Mouse (Mus musculus) forebrain, embryonic 16.5 days (tissue): ENCODE data around the gene Clec4g. TPM values are rescaled to one million over a fixed set of nuclear protein-coding genes. Genes with fewer than 3 reads are reported as not detected.

Source experiments
- ATAC-seq: fragments of 200-750 bp; cut with Nextera tagmentation; 2 replicates; pipeline ENCODE4 v1.8.0; 2017; ENCODE audit warnings: mild to moderate bottlenecking, moderate library complexity
- H3K27ac ChIP-seq: fragments of 300-500 bp; sonication (generic); 2 replicates; pipeline ENCODE4 v1.5.1; 2014; ENCODE audit warnings: low read length, control low read depth
- H3K27me3 ChIP-seq: fragments of 300-500 bp; sonication (generic); replicated peaks from 2 replicates; pipeline ENCODE4 v1.6.1; 2014; ENCODE audit warnings: low read length; ENCODE audit not compliant: control insufficient read depth, insufficient read depth
- H3K36me3 ChIP-seq: fragments of 300-500 bp; sonication (generic); 2 replicates; pipeline ENCODE4 v1.6.1; 2014; ENCODE audit not compliant: control insufficient read depth, insufficient read depth
- H3K4me1 ChIP-seq: fragments of 300-500 bp; sonication (generic); replicated peaks from 2 replicates; pipeline ENCODE4 v1.6.1; 2014; ENCODE audit warnings: low read length; ENCODE audit not compliant: control insufficient read depth, insufficient read depth
- H3K4me2 ChIP-seq: fragments of 300-500 bp; sonication (generic); 2 replicates; pipeline ENCODE4 v1.6.1; 2014; ENCODE audit warnings: mild to moderate bottlenecking, low read length, control low read depth
- H3K4me3 ChIP-seq: fragments of 300-500 bp; sonication (generic); replicated peaks from 2 replicates; pipeline ENCODE4 v1.5.1; 2014; ENCODE audit warnings: mild to moderate bottlenecking, low read length, control low read depth
- H3K9ac ChIP-seq: fragments of 300-500 bp; sonication (generic); replicated peaks from 2 replicates; pipeline ENCODE4 v1.6.1; 2014; ENCODE audit warnings: low read depth, low read length, control low read depth
- H3K9me3 ChIP-seq: fragments of 300-500 bp; sonication (generic); 2 replicates; pipeline ENCODE4 v1.6.1; 2016; ENCODE audit warnings: low read length; ENCODE audit not compliant: control insufficient read depth
- WGBS: fragments of 180-500 bp; shearing (Covaris S2); extraction: QIAGEN DNeasy Blood & Tissue Kit; methylation state at CpG from one replicate; pipeline ENCODE4 v1.1.7; 2014; 5-methylcytosine and 5-hydroxymethylcytosine counted together
- polyA plus RNA-seq: library from polyadenylated mRNA; unstranded; fragments of >200 nt; fragmentation: Nextera tagmentation; extraction: Ambion mirVana; gene quantifications from 2 replicates; pipeline ENCODE4 v1.2.1, GENCODE M21; 2015

Clec4g gene
- polyA plus RNA-seq, 1 experiment from 2014 or later: not detected

- H3K9ac ChIP-seq: no peak overlapping the region
- no peaks in the 10 kb centered on the region for H3K9me3 ChIP-seq
- H3K27me3 ChIP-seq: no peaks in the 10 kb centered on the region
- no peaks in the 10 kb centered on the region; the same call in 1 of the 2 replicates for H3K4me1 ChIP-seq
- no peak overlapping the region for H3K27ac ChIP-seq
- no peak overlapping the region for H3K4me3 ChIP-seq
- no peaks in the 10 kb centered on the region for H3K36me3 ChIP-seq
- WGBS: 87% methylated on average over 12 of the region's 12 CpGs
- H3K4me2 ChIP-seq: no peak overlapping the region
- no peak for ATAC-seq
Observed at GRCm38 (mm10) chr8:3717321-3717954, 3.0 kb downstream of the Clec4g start.

GRCm38 (mm10) chr8:3711646-3712045 lies 8.8 kb downstream of the Clec4g start:
- no peak overlapping the region for H3K4me3 ChIP-seq
- 67% methylated on average over 2 of the region's 2 CpGs for WGBS
- no peaks in the 10 kb centered on the region for H3K36me3 ChIP-seq
- no peaks in the 10 kb centered on the region for H3K4me1 ChIP-seq
- H3K27ac ChIP-seq: no peak overlapping the region
- H3K9ac ChIP-seq: no peak overlapping the region
- H3K4me2 ChIP-seq: no peak overlapping the region
- no peaks in the 10 kb centered on the region for H3K9me3 ChIP-seq
- no peaks in the 10 kb centered on the region for H3K27me3 ChIP-seq
- no peak for ATAC-seq

DNA sequence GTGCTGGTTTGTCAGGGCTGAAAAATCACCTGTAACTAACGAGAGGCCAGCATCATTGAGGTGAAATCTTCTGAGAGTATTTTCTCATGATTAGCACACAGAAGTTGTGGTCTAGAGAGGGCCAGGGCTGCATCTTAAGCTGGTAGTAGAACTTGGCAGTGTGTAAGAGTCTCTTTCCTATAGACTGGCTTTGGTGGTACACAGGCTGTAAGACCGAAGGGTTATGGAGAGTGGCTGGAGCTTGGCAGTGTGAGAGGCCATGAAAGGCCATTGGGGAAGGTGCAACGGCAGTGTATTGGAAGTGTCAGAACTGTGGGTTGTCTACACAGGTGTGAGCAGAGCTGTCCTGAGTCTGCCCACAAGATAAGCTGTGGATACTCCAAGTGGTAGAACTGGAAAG lies 10.1 kb downstream of the Clec4g start:
- Histone ChIP-seq H3K36me3 (no peaks in the 10 kb centered on the region), H3K27ac (no peak overlapping the region), H3K4me3 (no peak overlapping the region), H3K4me2 (no peak overlapping the region), H3K4me1 (no peaks in the 10 kb centered on the region), H3K9ac (no peak overlapping the region), H3K9me3 (no peaks in the 10 kb centered on the region), H3K27me3 (no peaks in the 10 kb centered on the region)
- no peak for ATAC-seq
- WGBS: 80% methylated on average over 3 of the region's 3 CpGs

- ATAC-seq: no peak
Observed at GRCm38 (mm10) chr8:3707611-3708010, 12.8 kb downstream of the Clec4g start.

DNA sequence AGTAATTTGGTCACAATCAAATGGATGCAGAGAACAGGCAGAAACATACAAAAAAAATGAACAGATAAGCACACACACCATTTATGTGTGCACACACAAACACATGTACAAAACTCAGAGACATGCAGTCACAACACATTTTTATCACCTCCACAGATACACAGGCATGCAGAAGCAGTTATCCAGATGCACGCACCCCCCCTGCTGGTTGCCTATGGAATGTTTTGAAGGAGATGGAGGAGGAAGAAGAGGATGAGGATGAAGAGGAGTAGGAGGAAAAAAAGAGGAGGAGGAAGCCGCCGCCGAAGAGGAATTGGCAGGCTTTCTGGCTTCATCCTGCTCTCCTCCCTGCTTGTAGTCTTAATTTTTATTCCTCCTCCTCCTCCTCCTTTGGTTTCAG lies 14.7 kb downstream of the Clec4g start:
- H3K27me3 ChIP-seq: no peaks in the 10 kb centered on the region
- no peaks in the 10 kb centered on the region for H3K4me1 ChIP-seq
- no peak overlapping the region for H3K9ac ChIP-seq
- 67% methylated on average over 4 of the region's 4 CpGs for WGBS
- no peak for ATAC-seq
- no peak overlapping the region for H3K4me2 ChIP-seq
- H3K36me3 ChIP-seq: no peaks in the 10 kb centered on the region
- H3K9me3 ChIP-seq: no peaks in the 10 kb centered on the region
- no peak overlapping the region for H3K4me3 ChIP-seq
- H3K27ac ChIP-seq: no peak overlapping the region

More at GRCm38 (mm10) chr8:3707611-3708010, 12.8 kb downstream of the Clec4g start:
- Histone ChIP-seq H3K9ac (no peak overlapping the region), H3K27ac (no peak overlapping the region), H3K27me3 (no peaks in the 10 kb centered on the region), H3K4me2 (no peak overlapping the region), H3K9me3 (no peaks in the 10 kb centered on the region), H3K4me1 (no peaks in the 10 kb centered on the region), H3K36me3 (no peaks in the 10 kb centered on the region), H3K4me3 (no peak overlapping the region)
- WGBS: 79% methylated on average over 7 of the region's 7 CpGs

DNA sequence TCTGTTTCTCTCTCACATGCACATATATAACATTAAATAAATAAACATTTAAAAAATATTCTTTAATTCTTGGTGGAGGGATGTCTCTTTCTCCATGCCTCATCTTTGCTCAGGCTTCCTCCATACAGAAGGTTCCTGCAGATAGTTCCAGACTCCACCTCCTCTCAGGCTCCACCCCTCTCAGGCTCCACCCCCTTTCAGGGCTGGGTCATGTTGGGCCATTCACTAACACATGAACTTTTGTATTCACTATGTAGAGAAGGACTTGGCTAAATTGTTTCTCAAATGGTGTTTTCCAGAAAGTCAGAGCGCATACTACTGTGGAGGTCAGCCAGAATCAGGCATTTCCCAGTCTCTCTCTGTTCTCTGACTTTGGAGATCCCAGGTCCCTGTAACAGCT lies 19.0 kb downstream of the Clec4g start:
- no peak overlapping the region for H3K9ac ChIP-seq
- ATAC-seq: no peak
- H3K4me2 ChIP-seq: no peak overlapping the region
- no peaks in the 10 kb centered on the region for H3K4me1 ChIP-seq
- H3K4me3 ChIP-seq: no peak overlapping the region
- H3K27me3 ChIP-seq: no peaks in the 10 kb centered on the region
- H3K36me3 ChIP-seq: no peaks in the 10 kb centered on the region
- 94% methylated on average over 1 of the region's 1 CpGs for WGBS
- H3K9me3 ChIP-seq: no peaks in the 10 kb centered on the region
- no peak overlapping the region for H3K27ac ChIP-seq

DNA sequence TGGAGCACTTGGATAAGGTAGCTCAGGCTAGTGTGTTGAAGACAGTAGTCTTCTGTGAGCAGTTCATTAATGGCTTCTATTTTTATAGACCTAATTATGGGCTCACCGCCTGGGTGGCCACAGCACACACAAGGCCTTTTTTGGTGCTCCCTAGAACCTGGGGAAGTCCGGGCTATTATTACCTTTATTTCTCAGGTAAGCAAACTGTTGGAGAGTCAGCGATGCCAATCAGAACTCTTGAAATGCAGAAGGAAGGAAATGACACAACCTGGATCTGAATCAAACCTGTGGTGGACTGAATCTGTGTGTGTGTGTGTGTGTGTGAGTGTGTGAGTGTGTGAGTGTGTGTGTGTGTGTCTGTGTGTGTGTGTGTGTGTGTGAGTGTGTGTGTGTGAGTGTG lies 26.3 kb downstream of the Clec4g start, which contains the start of gene Fcer2a:
Fcer2a (minus strand) TSS at position 55 of the 400 bp plus-strand sequence.
- Histone ChIP-seq H3K4me3 (no peak within 1 kb of the TSS), H3K4me2 (no peak within 1 kb of the TSS), H3K4me1 (no peaks in the 10 kb centered on the region), H3K9ac (no peak within 1 kb of the TSS), H3K36me3 (no peaks in the 10 kb centered on the region), H3K27ac (no peak within 1 kb of the TSS), H3K27me3 (no peaks in the 10 kb centered on the region), H3K9me3 (no peaks in the 10 kb centered on the region)
- 86% methylated on average over 3 of the region's 3 CpGs for WGBS
- ATAC-seq: no peak

DNA sequence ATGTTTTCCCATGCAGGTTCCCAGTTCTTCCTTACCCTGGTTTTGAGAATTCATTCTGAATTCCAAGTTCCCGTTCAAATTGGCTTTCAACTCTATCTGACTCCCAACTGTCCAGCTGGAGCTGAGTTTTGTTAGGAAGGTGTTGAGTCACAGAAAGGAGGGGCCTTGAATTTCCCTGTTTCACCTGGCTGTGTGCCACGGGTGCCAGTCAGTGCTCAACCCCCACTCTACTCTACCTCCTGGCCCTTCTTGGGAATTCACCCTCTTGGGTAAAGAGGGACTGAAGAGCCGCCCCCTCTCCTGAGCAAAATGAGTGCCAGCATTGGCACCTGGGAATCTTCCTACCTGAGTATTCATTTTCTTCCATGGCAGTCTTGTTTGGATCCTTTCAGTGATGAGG lies 29.7 kb downstream of the Clec4g start:
- 75% methylated on average over 3 of the region's 3 CpGs for whole genome bisulfite sequencing
- no peaks in the 10 kb centered on the region for H3K9me3 ChIP-seq
- H3K4me1 ChIP-seq: no peaks in the 10 kb centered on the region
- H3K9ac ChIP-seq: no peak overlapping the region
- no peaks in the 10 kb centered on the region for H3K27me3 ChIP-seq
- no peak overlapping the region for H3K4me3 ChIP-seq
- ATAC-seq: no peak
- H3K27ac ChIP-seq: no peak overlapping the region
- no peaks in the 10 kb centered on the region for H3K36me3 ChIP-seq
- H3K4me2 ChIP-seq: no peak overlapping the region

GRCm38 (mm10) chr8:3687537-3687936 lies 32.9 kb downstream of the Clec4g start:
- Histone ChIP-seq H3K9ac (no peak overlapping the region), H3K27ac (no peak overlapping the region), H3K4me3 (no peak overlapping the region), H3K4me1 (no peaks in the 10 kb centered on the region), H3K36me3 (no peaks in the 10 kb centered on the region), H3K4me2 (no peak overlapping the region), H3K27me3 (no peaks in the 10 kb centered on the region), H3K9me3 (no peaks in the 10 kb centered on the region)
- WGBS: 74% methylated on average over 6 of the region's 6 CpGs
- ATAC-seq: no peak

DNA sequence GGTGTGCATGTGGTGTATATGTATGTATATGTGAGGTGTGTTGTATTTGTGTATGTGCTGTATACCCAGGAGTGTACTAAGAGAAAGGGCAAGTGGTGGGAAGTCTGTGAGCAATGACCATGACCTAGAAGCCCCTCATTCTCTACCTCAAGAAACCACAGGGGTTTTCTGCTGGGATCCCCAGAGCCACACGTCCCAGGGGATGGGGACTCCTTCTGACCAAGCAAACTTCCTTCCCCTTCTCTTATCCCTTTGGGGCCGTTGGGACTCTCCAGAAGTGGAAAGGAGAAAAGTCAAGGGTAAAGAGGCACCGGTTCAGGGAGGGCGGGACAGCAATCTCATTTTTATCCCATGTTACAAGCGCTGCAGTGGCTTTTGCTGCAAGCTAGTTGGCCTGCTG lies 35.0 kb downstream of the Clec4g start:
- H3K4me3 ChIP-seq: no peak overlapping the region
- H3K4me2 ChIP-seq: no peak overlapping the region
- H3K9ac ChIP-seq: no peak overlapping the region
- no peaks in the 10 kb centered on the region for H3K9me3 ChIP-seq
- H3K27me3 ChIP-seq: no peaks in the 10 kb centered on the region
- no peak for ATAC-seq
- 69% methylated on average over 5 of the region's 5 CpGs for WGBS
- no peak overlapping the region for H3K27ac ChIP-seq
- no peaks in the 10 kb centered on the region for H3K36me3 ChIP-seq
- no peaks in the 10 kb centered on the region for H3K4me1 ChIP-seq
